Mouse (Mus musculus) testis, adult 2 months (tissue): ENCODE results near the gene Abtb1. TPM values are rescaled to one million over a fixed set of nuclear protein-coding genes. Genes with fewer than 3 reads are reported as not detected.

Experiments
- H3K27ac ChIP-seq: fragments of 200-500 bp; 2 replicates; pipeline ENCODE4 v1.5.1; 2012; ENCODE audit warnings: low read depth, low read length; ENCODE audit not compliant: control insufficient read depth, insufficient read depth
- H3K27me3 ChIP-seq: fragments of 200-500 bp; 2 replicates; pipeline ENCODE4 v1.6.1; 2012; ENCODE audit warnings: mild to moderate bottlenecking, low read length, moderate library complexity; ENCODE audit not compliant: control insufficient read depth, insufficient read depth
- H3K36me3 ChIP-seq: fragments of 200-500 bp; 2 replicates; pipeline ENCODE4 v1.6.1; 2012; ENCODE audit warnings: mild to moderate bottlenecking, low read length; ENCODE audit not compliant: control insufficient read depth, insufficient read depth
- H3K4me1 ChIP-seq: fragments of 200-500 bp; 2 replicates; pipeline ENCODE4 v1.6.1; 2012; ENCODE audit warnings: low read length; ENCODE audit not compliant: control insufficient read depth, insufficient read depth
- H3K4me3 ChIP-seq: fragments of 200-500 bp; 2 replicates; pipeline ENCODE4 v1.5.1; 2012; ENCODE audit warnings: low read depth, mild to moderate bottlenecking, low read length, moderate library complexity, mixed read lengths; ENCODE audit not compliant: control insufficient read depth
- CTCF ChIP-seq: fragments of 200-500 bp; IDR thresholded peaks from 2 replicates; pipeline ENCODE4 v1.5.1; 2012; ENCODE audit warnings: low read depth, mild to moderate bottlenecking, inconsistent platforms, low read length, moderate library complexity; ENCODE audit not compliant: control insufficient read depth, insufficient read depth, insufficient replicate concordance
- POLR2A ChIP-seq: fragments of 200-500 bp; IDR thresholded peaks from 2 replicates; pipeline ENCODE4 v1.6.1; 2012; ENCODE audit warnings: low read depth, mild to moderate bottlenecking, inconsistent platforms, low read length, moderate library complexity; ENCODE audit not compliant: control insufficient read depth
- polyA plus RNA-seq: library from polyadenylated mRNA; depleted of rRNA; stranded (reverse); fragments of >200 nt; gene quantifications from 2 replicates; pipeline ENCODE4 v1.2.3, GENCODE M21; 2012

Abtb1 gene
- polyA plus RNA-seq, 1 experiment: 46.5 TPM

DNA sequence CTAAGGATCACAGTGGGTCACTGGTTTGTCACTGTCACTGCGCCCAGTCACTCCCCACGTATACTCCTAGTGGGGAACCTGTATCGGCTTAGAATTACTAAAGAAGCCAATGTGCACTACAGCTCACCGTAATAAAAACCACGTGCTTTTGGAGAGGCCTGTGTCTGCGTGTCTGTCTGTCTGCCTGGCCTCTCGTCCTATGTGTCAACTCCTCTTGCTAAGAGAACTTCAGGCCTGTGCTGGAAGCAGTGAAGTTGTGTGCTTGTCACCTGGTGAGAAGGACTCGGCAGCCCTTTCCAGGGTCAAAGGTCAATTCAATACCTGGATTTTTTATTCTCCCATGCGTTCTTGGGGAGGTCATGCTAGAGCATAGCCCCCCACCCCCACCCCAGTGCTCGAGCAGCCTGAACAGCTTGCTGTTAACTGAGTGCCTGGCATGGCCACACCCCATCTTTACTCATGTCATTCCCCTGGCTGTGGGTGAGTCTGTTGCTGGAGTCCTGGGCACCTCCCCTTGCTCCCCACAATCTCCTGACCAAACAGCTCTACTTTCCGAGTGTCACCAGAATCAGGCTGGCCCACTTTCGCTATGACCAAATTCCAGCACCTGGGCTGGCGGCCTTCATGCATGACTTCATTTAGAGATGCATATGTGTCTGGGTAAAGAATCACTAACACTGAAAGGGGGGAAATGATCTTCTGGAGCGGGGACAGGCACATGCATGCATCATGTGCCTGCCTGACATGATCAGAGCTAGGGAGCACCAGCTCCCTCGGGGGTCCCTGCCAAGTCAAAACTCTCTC is 13.4 kb downstream of the Abtb1 start:
- Histone ChIP-seq H3K4me1 (peaks cover 2% of the 10 kb centered on the region; the same call in 1 of the 2 replicates), H3K27ac (no peak overlapping the region), H3K36me3 (no peaks in the 10 kb centered on the region), H3K27me3 (no peaks in the 10 kb centered on the region), H3K4me3 (no peak overlapping the region)
- TF ChIP-seq POLR2A: no peak
- no peak for TF ChIP-seq CTCF

DNA sequence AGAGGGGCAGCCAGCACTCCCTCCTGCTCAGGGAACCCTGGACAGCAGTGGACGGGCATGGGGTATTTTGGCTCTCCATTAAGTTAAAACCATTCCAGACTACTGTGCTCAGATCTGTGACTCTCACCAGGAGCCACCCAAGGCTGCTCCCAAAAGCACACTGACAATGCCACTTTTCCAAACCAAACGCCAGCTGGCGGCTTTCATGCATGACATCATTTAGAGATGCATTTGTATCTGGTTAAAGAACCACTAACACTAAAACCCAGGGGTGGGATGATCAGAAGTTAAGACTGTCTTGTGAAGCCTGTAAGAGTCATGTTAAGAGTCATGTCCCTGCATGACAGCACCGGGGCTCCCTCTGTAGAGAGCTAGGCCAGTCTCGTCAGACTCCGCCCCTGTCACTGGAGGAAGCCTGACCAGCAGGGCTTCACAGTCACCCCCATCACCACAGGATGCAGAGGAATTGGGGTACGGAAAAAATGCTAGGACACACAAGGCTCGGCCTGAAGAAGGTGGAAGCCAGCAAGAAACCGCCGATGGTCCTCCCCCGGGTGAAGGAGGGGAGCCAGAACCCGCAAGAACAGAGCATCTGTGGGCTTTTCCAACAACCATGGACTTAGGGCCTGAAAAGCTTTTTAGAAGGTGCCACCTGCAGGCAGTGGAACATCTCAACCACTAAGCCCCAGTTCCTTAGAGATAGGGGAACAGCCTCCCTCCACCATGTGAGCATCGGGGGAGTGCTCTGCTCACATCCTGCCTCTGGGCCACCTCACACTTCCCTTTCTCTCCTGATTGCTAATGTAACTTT is 14.2 kb downstream of the Abtb1 start:
- peaks cover 2% of the 10 kb centered on the region; the same call in 1 of the 2 replicates for H3K4me1 ChIP-seq
- TF ChIP-seq CTCF (no peak), POLR2A (no peak)
- no peaks in the 10 kb centered on the region for H3K27me3 ChIP-seq
- H3K36me3 ChIP-seq: no peaks in the 10 kb centered on the region
- H3K27ac ChIP-seq: no peak overlapping the region
- no peak overlapping the region for H3K4me3 ChIP-seq

DNA sequence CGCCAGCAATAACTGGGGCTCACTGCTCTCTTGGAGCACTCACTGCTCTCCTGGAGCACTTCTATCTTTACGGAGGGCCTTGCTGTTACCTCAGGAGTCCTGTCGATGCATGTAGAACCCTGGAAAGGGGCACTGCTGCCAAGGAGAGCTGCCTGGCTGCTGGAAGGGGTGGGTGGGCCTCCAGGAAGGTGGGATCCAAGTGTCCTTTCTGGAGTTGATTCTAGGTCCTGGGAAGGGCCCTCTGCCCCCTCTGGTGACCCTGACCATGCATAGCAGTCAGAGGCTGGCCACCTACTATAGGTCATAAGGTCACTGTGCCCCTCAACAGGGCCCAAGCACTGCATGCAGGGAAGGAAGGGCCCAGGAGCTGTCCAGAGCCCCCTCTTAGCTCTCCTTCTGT is 14.8 kb downstream of the Abtb1 start:
- no peak overlapping the region for H3K27ac ChIP-seq

DNA sequence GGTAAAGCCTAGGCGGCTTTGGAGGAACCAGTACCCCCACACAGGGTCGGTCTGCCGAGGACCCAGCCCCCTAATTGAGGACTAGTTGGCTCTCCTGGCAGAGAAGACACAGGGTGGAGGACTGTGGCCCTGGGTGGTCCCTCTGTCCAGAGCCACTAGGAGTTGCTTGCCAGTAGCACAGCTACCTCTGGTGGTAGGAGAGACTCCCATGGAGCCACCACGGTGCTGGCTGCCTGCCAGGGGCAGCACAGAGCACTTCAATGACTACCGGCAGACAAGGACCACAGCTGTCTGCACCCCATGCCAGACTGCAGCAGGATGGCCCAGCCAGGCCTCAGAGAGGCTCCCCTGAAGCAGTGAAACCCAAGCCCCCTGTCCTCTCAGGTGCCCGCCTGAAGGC is 15.2 kb downstream of the Abtb1 start:
- no peaks in the 10 kb centered on the region for H3K27me3 ChIP-seq
- TF ChIP-seq POLR2A: no peak
- H3K36me3 ChIP-seq: no peaks in the 10 kb centered on the region
- no peak overlapping the region for H3K4me3 ChIP-seq
- no peak overlapping the region for H3K27ac ChIP-seq
- peaks cover 2% of the 10 kb centered on the region; the same call in 1 of the 2 replicates for H3K4me1 ChIP-seq

More for the DNA sequence above, 14.8 kb downstream of the Abtb1 start:
- no peaks in the 10 kb centered on the region for H3K27me3 ChIP-seq
- no peaks in the 10 kb centered on the region for H3K36me3 ChIP-seq
- no peak overlapping the region for H3K4me3 ChIP-seq
- H3K4me1 ChIP-seq: peaks cover 2% of the 10 kb centered on the region; the same call in 1 of the 2 replicates
- no peak for TF ChIP-seq CTCF

DNA sequence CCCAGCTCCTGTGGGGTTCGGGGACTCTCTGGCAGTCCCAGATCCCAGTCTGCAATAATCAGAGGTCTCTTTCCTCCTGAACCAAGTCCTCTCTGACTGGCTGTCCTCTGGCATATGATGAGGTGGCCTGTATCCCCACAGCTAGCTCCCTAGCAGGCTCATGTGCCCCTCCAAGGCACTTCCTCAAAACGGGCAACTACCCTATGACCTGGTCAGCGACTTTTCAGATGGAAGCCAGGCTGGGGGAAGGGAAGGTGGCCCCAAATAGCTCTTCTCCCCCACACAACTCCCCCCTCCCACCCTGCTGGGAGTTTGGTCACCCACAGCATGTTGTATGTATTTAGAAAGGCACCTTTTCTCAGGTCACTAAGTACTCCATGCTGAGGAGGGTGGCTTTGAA is 15.7 kb downstream of the Abtb1 start:
- Histone ChIP-seq H3K4me3 (no peak overlapping the region), H3K4me1 (peaks cover 2% of the 10 kb centered on the region; the same call in 1 of the 2 replicates), H3K27ac (no peak overlapping the region), H3K27me3 (no peaks in the 10 kb centered on the region), H3K36me3 (no peaks in the 10 kb centered on the region)
- no peak for TF ChIP-seq POLR2A
- TF ChIP-seq CTCF: no peak

DNA sequence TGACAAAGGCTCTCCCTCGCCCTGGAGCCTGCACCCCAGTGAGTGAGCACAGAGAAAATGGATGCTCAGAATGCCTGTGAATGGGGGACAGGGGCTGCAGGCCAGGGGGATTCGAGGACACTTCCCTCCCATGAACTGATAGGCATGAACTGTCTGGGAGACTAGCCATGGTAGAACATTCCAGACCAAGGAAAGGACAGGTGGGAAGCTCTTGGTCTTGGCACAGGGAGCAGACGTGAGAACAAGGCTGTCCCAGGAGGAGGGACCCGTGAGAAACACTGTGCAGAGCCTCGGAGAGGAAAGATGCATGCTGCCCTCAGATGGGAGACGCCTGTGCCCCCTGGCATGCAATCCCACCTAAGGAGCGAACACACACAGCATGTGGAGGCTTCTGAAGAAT is 17.6 kb downstream of the Abtb1 start:
- Histone ChIP-seq H3K4me3 (no peak overlapping the region), H3K36me3 (no peaks in the 10 kb centered on the region), H3K27me3 (no peaks in the 10 kb centered on the region), H3K27ac (no peak overlapping the region), H3K4me1 (no peaks in the 10 kb centered on the region)
- no peak for TF ChIP-seq POLR2A
- TF ChIP-seq CTCF: no peak

DNA sequence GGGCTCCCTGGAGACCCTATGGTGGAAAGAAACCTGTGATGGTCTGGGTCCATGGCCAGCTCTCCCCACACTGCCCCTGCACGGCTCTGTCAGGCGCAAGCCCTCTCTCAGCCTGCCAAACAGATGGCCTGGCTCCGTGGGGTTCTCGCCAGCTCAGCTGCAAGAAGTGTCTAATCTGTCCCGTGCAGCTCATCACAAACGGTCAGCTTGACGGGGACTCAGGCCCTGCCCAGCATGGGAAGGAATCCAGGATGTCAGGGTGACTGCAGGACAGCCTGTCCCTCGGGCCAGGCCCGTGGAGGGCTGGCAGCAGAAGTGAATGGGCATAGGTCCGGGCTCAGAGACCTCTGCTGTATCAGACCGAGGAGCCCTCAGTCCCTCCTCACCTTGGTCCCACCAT is 19.9 kb downstream of the Abtb1 start:
- H3K36me3 ChIP-seq: peaks cover 2% of the 10 kb centered on the region; the same call in 1 of the 2 replicates
- H3K4me1 ChIP-seq: no peaks in the 10 kb centered on the region
- H3K4me3 ChIP-seq: no peak overlapping the region
- no peak overlapping the region for H3K27ac ChIP-seq
- no peak for TF ChIP-seq CTCF
- no peak for TF ChIP-seq POLR2A
- H3K27me3 ChIP-seq: no peaks in the 10 kb centered on the region
